Mouse (Mus musculus) cerebellum, postnatal 4 days (tissue): ENCODE results near the gene Trpv4.

Experiments
- DNase-seq, 2 experiments: peaks; one replicate each; pipeline ENCODE4 v3.0.0; 2022; ENCODE audit warnings: low spot score in 2 of 2, mixed read lengths in 1 of 2

Gene Trpv4

GRCm38 (mm10) chr5:114620305-114620704, 37.9 kb downstream of the Trpv4 start:
- no peak for DNase-seq

GRCm38 (mm10) chr5:114618851-114619250, 39.4 kb downstream of the Trpv4 start:
- peak; percentile 67 to 85 for DNase-seq

- DNase-seq = no peak
These were observed 40.4 kb downstream of the Trpv4 start for GRCm38 (mm10) chr5:114617809-114618208.

DNA sequence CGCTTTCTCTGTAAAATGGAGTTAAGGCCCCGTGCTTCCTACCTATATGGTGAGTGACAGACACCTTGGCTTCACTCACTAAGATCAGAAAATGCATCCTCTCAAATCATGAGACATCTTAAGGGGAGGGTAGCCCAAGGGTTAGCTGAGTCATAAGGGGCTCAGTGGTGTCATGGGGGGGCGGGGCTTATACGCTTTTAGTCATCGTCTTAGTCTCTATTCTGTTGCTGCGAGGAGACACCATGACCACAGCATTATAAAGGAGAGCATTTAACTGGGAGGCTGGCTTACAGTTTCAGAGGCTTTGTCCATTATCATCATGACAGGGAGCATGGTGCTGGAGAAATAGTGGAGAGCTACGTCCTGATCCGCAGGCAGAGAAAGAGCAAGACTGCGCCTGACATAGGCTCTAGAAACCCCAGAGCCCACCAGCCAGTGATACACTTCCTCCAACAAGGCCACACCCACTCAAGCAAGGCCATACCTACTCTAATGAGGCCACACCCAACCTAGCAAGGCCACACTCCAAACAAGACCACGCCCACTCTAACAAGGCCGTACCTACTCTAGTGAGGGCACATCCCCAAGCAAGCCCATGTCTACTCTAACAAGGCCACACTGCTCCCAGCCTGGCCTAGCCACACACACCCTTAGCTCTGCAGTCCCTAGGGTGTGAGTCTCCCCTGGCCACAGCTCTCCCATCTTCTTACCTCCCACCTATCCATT, 41.7 kb downstream of the Trpv4 start:
- DNase-seq = no peak

DNA sequence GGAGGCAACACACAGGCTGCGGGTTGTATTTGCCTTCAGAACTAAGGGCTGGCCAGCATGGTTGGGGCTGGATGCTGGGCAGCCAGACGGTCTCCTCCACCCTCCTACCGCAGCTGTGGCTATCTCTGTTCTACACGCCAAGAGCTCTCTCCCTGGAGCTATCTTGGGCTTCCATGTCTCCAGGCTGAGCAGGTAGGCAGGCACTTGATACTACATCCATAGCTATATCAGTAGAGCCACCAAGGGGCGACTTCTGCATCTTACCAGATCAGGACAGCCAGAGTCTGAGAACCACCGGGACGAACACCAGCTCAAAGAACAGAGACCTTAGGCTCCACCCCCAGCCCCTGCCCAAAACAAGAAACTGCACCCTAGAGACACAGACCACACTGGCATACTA, 43.4 kb downstream of the Trpv4 start:
- DNase-seq = no peak

DNA sequence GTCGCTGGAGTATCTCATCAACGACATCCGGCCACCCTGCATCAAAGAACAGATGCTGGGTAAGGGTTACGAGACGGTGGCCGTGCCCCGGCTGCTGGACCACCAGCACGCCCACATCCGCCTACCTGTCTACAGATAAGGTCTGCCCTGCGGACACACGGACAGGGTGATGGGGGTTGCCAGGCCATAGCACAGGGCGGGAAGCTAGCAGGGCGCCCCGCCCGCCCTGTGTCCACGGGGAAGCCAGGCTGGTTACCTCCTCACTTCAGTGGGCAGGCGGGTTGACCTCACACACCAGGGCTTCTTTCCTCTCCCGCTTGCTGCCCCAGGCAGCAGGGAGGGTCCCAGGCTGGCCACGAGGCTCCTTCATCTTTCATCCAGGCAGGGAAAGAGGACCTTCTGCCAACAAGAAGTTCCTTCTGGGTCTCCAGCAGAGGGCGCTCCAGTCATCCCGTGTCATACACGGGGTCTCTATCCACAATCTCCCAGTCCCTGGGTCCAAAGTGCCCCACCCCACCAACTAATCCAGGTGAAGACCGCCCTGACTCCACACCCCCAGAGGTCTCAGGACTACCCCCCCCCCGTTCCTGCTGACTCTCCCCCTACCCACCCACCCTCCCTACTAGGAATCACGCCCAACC, 46.1 kb downstream of the Trpv4 start:
- DNase-seq = no peak

DNA sequence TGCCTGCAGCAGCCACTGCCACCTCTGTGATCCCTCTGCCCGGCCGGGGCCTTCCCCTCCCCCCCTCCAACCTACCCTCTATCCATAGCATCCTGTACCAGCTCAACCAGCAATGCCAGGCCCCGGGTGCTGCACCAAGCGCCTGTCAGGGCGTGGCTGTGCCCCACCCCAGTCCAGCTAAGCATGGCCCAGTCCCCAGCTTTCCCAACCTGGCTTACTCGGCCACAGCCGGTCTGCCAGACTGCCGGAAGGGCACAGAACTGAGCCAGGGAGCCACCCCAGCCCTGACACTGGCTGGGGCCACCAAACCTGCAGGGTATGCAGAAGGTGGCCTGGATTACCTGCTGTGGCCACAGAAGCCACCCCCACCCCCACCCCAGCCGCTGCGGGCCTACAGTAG, 47.0 kb downstream of the Trpv4 start:
- DNase-seq = no peak

DNA sequence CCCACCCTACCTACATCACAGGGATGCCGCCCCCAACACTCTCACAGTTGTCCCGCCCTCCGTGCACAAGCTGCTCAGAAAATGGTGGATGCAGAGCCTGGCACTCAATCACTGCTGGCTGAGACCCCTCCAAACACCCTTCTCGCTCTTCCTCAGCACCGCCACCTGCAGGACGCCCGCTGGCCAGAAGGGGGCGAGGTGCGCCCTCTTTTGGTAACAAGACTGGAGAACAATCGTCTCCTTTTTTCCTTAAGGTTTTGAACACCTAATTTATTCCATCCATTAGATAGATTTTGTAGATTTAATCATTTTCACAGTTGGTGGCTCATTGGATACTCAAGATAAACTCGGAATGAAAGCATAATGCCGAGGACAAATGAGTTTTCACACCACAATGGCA, 49.7 kb downstream of the Trpv4 start:
- DNase-seq = peak; percentile 87 to 96

DNA sequence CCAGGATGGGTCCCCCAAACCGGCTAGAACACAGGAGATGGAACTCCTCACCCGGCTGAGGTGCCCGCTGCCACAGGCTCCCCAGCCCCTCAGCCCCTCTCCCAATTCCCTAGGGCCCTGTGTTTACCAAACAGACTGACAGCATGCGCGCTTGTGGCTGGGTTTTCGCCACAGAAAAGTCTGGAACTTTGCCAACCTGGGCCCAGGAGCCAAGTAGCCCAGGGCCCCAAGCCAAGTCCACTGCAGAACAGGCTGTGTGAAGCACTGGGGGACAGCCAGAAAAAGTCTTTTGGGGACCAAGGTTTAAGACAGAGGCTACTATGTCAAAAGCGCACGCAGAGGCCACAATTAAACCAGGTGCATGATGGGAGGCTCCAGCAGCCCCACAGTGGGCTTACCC, 50.6 kb downstream of the Trpv4 start:
- peak; percentile 67 to 92 for DNase-seq

DNA sequence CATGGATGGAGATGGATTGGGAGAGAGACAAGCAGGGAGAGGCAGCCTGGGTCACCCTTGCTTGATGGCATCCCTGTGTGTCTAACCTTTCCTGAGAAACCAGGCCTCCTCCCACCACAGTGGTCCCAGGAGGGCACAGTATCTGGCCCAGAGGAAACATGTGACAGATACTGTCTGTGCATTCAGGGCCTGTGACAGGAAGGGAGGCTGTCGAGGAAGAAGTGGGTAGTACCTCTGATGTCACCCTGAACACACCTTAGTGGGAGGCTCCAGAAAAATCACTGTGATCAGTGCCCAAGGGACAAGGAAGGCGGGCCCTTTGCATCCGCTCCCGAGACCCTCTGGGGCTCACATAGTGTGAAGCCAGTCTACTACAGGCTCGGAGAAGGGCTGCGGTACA, 52.2 kb downstream of the Trpv4 start:
- DNase-seq = no peak

GRCm38 (mm10) chr5:114604781-114605290, 53.4 kb downstream of the Trpv4 start:
- DNase-seq = no peak

GRCm38 (mm10) chr5:114603975-114604374, 54.2 kb downstream of the Trpv4 start:
- DNase-seq = no peak

- DNase-seq = no peak
These were observed 56.2 kb downstream of the Trpv4 start for GRCm38 (mm10) chr5:114602012-114602411.

DNA sequence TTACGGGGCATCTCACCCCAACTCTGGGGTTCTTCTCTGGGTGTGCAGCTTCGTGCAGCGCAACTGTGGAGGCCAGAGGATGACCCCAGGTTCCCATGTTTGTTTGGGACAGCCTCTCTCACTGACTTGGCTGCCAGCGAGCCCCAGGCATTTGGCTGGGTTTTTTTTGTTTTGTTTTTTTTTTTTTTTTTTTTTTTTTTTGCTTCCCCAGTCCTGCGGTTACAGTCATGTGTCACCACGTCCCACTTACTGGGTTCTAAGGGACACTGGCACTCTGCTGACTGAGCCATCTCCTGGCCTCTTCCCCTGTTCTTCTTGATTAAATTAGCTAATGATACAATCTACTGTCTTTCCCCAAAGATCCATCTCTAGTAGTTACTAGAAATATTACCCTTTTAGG, 60.6 kb downstream of the Trpv4 start:
- DNase-seq = no peak

- DNase-seq = no peak
These were observed 61.0 kb downstream of the Trpv4 start for GRCm38 (mm10) chr5:114597222-114597621.

GRCm38 (mm10) chr5:114596604-114597003, 61.6 kb downstream of the Trpv4 start:
- no peak for DNase-seq

DNA sequence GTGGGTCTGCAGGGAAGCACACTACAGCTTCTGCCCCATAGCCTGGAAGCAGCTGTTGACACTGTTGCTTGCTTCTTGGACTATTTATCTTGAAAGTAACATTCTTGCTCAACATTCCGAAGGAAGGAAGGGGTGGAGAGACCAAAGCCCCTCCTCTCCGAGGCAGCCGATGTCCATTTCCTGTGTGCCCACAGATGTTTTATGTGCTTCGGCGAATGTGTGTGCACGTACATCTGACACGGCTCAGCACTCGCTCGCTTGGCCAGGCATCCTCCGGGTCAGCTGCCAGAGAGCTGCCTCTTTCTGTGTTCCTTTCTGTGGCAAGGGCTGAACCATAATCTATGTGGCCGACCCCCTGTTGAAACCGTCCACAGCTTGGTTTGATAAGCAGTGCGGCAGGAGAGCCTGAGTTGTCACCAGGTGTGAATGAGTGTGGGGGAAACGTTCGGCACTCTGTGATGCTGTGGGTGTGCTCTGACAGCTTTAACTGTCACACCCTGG, 63.4 kb downstream of the Trpv4 start:
- DNase-seq = no peak

GRCm38 (mm10) chr5:114593949-114594348, 64.3 kb downstream of the Trpv4 start:
- DNase-seq = no peak

- no peak for DNase-seq
These were observed 64.9 kb downstream of the Trpv4 start for GRCm38 (mm10) chr5:114593161-114593821.

DNA sequence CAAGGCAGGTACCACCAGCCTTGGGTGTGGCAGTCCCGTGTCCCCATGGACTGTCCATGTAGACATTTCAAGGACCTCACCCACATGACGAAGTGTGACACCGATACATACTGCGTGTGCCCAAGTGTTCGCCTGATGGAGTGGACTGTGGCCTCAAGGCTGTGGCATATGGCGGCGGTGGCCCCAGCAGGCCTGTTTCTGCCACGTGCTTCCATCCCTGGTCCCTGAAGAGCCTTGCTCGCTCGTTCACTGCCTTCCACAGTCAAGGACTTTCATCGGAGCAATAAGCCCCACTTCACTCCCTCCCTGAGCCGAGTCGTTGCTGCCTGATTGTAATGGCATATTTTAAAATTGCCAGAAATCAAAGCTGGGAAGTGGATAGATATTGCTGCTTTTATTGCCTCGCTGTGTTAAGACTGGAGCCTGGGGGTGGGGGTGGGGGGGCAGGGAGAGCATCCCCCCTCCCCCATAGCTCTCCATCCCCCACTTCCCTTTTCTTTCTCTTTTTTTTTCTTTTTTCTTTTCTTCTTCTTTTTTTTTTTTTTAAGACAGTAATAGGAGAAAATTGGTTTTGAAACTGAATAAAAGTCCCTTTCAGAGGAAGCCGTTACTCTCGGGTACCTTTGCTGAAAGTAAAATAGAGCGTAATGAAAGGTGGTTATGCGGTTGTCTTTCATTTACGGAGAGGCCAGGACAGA, 65.6 kb downstream of the Trpv4 start:
- no peak for DNase-seq

- no peak for DNase-seq
These were observed 67.1 kb downstream of the Trpv4 start for GRCm38 (mm10) chr5:114591151-114591561.
